Mouse (Mus musculus) adrenal gland, postnatal 4 days (tissue): ENCODE measurements around the gene Auh. TPM values are rescaled to one million over a fixed set of nuclear protein-coding genes. Genes with fewer than 3 reads are reported as not detected.

Experiments
- DNase-seq, 2 experiments: peaks; one replicate each; pipeline ENCODE4 v3.0.0; 2021 to 2022; ENCODE audit warnings: low spot score in 2 of 2, mixed read lengths in 2 of 2
- total RNA-seq, 2 experiments: library from RNA; stranded (reverse); gene quantifications; 2 replicates each; pipeline ENCODE4 v1.2.3; 2021

The Auh gene
- total RNA-seq, 2 experiments from 2014 or later, result 101 TPM

- no peak for DNase-seq
These were observed 1.1 kb downstream of the Auh start for GRCm38 (mm10) chr13:52928392-52928791.

DNA sequence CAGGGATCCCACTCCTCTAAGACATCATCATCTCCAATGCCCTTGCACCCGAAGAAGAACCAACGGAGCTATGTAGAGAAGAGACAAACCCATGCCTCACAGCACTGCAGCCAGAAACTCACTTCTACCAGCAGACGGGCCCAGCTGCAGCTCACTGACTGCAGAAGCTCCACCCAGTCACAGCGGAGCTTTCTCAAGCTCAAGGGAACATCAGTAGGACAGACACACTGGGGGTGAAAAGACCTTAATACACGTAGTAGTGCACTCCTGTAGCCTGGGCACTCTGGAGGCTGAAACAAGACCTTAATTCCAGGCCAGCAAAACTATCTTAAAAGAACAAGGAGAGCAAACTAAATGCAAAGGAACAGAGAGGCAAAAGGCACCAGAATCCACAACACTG is 5.0 kb downstream of the Auh start:
- no peak for DNase-seq

GRCm38 (mm10) chr13:52921966-52922365 is 7.5 kb downstream of the Auh start:
- DNase-seq, result no peak

DNA sequence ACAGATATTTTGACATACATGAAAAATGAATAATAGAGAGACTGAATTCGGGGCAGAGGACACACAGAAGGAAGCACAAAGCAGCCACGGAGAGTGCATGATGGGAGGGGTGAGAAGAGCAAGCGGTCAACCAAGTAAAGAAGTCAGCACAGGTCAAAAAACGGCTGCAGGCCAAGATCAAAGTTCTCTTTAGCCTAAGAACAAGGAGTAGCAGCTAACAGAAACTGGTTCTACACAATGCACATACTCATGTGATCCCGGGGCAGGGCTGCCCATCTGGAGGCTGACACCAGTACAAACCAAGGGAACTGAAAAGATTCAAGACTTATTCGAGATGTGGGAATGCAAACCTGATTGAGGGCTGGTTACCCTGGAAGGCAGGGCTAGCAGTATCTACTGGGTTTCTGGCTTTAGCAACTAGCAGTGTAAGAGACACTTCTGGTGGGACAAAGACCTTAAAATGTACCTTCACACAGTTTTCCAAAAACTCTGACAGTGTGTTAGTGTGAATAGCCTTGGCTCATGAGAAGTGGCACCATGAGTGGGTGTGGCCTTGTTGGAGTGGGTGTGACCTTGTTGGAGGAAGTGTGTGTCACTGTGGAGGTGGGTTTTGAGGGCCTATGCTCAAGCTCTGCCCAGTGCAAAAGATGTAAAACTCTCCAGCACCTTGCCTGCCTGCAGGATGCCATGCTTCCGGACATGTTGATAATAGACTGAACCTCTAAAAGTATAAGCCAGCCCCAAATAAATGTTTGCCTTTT is 8.2 kb downstream of the Auh start:
- no peak for DNase-seq

- no peak for DNase-seq
These were observed 9.6 kb downstream of the Auh start for GRCm38 (mm10) chr13:52919790-52920352.

DNA sequence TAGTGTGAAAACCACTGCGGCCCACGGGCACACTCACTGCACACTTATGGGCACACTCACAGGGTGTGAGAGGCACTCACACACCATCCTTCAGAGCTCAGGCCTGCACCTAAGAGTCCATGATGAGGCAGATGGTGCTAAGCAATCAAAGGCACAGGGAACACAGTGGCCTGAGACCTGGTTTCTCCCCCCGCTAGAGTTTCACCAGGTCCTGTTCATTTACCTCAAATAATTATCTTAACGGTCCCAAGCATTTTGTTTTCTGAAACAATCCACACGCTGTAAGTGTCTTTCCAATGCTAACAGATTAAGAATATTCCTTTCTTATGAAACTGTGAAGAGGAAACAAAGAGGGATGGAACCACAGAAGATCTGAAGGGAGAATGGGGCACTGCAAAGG is 11.1 kb downstream of the Auh start:
- DNase-seq, result no peak

- DNase-seq, result no peak
These were observed 14.8 kb downstream of the Auh start for GRCm38 (mm10) chr13:52914591-52915110.

GRCm38 (mm10) chr13:52913926-52914325 is 15.6 kb downstream of the Auh start:
- no peak for DNase-seq

GRCm38 (mm10) chr13:52912495-52912894 is 17.0 kb downstream of the Auh start:
- no peak for DNase-seq

DNA sequence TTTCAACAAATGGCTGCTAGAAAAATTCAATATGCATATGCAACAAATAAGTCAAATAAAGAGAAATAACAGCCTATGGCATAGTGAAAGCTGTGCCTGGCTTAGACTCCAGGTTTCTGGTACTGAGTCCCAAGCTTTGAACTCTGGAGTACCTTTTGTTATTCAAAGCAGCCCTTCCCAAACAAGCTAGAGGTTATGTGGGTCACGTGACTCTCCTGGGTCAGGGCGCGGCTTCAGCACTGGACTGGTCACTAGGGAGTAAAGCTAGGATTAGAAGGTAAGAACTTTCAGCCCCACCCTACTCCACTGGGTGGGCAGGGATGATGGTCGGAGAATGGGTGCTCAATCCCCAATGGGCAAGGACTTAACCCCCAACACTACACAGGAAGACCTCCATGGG is 18.2 kb downstream of the Auh start:
- no peak for DNase-seq

DNA sequence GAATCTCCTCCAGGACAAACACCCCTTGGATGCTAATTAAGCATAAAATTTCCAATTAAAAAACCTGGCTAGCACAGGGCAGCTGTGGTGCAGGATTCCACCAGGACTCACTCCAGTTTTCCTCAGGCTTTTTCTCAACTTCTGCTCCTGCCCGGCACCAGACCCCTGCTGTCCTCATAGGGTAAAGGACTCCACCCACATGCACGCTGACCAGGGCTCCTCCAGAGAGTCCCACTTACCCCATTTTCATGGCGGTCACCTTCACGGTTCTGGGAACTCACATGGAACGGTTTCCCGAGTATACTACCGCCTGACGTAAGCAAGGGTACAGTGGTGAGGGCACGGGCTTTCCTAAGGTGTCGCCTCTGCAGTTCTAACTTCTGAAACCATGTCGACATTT is 23.2 kb downstream of the Auh start:
- no peak for DNase-seq

GRCm38 (mm10) chr13:52904175-52904574 is 25.3 kb downstream of the Auh start:
- DNase-seq, result no peak

- DNase-seq, result no peak
These were observed 25.7 kb downstream of the Auh start for GRCm38 (mm10) chr13:52903767-52904166.

DNA sequence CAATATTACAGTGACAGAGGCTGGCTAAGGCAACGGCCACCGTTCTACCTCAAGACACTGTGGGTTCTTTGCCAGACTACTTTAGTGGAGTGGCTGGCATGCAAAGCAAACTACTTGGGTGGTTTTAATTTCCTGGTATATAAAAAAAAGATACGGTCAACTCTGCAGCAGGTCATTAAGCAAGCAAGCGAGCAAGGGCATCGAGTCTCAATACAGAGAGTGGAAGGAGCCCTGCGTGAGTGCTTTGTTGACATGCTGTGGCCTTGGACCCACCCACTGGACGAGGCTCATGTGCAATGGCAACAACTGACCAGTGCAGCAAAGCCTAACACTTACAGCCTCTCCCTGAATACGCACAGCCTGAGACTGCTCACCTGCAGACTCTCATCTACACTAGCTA is 27.0 kb downstream of the Auh start:
- no peak for DNase-seq

GRCm38 (mm10) chr13:52899664-52900063 is 29.8 kb downstream of the Auh start:
- no peak for DNase-seq

GRCm38 (mm10) chr13:52897806-52898205 is 31.7 kb downstream of the Auh start:
- no peak for DNase-seq

- DNase-seq, result no peak
These were observed 36.7 kb downstream of the Auh start for GRCm38 (mm10) chr13:52892791-52893190.

DNA sequence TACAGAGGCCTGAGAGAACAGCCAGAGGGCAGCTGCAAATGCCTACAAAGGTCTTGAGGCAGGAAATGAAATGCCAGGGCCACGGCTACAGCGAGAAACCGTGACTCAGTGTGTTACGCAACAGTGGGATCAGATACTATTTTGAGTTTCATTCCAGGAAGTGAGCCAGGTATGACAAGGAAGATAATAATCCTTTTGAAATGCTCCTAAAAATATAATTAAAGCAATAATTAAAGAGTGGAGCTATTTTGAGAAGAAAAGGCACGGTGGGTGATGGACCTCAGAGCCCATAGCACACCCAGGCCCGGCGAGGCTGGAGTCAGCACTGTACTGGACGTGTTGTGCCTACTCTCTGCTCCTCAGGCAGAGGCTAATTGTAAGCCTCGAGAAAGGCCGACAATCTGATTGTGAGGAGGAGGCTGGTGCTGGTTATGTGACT is 37.4 kb downstream of the Auh start:
- peak in 1 of 2 experiments; percentile 50 for DNase-seq

- no peak for DNase-seq
These were observed 39.2 kb downstream of the Auh start for GRCm38 (mm10) chr13:52890313-52890712.

DNA sequence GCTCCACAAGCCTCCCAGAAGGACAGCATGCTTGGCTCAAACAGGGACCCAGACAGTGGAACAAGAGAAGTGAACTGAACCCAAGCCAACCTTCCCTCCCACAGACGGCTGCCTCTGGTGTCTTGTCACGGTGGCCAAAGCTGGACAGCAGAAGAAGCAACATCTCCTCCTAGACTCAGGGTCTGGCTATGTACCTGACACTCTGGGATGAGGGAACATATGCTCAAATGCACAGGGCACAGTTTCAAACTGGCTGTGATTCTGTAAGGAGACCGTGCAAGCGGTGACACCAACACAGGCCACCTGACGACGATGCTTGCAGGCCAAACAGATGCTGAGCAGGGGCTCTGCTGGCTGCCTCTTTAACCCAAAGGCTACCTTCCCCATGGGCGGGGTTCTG is 42.7 kb downstream of the Auh start:
- DNase-seq, result no peak

DNA sequence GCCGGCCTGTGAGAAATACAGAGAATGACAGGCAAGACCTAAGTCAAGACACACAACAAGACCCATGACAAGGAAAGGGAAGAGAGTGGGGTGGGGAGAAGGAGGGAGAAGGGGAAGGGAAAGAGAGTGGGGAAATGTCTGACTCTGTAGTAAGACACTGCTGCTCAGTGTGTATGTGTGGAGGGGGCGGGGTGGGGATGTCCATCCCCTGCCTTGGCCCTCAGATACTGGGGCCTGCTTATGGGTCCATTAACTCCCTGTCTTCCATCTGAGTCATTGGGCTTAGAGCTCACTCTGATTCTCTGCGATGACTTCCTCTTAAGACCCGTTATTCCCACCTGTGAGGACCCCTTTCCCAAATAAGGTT is 45.5 kb downstream of the Auh start:
- DNase-seq, result no peak

DNA sequence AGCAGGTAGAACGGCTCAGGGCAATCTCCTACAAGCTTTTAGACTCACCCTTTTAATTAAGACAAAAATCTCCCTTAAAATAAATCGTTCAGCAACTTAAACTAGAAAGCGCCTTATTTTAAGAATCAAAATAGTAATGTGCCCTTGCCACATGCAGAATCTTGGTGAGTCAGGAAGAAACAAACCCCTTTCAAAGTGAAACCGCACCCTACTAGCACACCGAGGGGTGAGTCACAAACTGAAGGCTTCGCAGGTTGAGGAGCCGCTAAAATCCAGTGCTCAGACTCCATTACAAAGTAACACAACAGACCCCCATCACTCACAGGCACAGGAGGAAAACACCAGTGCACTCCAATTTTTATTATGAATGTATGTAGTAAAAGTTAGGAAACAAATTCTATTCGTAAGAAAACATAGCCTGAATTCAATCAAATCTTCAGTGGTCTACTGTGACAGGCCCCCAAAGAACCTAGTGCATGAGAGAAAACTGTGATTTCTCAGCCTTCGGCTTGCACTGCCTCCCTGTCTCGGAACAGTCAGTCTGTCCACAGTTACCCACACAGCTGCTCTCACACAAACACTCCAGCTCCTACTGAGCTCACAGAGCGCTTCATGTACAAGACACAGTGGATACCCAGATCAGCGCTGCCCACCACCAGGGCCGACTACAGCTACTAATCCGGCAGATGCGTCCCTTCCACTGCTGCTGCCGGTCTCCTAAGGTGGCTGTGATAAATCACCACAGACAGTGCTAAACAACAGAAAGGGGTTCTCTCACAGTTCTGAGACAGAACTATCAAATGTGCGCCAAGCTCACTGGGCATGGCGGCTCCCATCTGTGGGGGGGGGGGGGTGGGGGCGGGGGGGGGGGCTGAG is 46.2 kb downstream of the Auh start:
- no peak for DNase-seq
